Mouse (Mus musculus) bone marrow macrophage, adult 2 months (primary cell): Measurements from ENCODE around the gene Wdr43.

Experiments
- CTCF ChIP-seq: IDR thresholded peaks from 2 replicates; pipeline ENCODE4 v1.5.1; 2012; ENCODE audit warnings: low read depth, mild to moderate bottlenecking, low read length, moderate library complexity
- POLR2A ChIP-seq: IDR thresholded peaks from 2 replicates; pipeline ENCODE4 v1.6.1; 2012; ENCODE audit warnings: mild to moderate bottlenecking, low read depth, low read length, borderline replicate concordance

- no peak for TF ChIP-seq CTCF
- no peak for TF ChIP-seq POLR2A
Observed at GRCm38 (mm10) chr17:71657521-71657920, 41.8 kb downstream of the Wdr43 start.
